Mouse (Mus musculus) intestine, embryonic 16.5 days (tissue): ENCODE results near the gene Grin3b. TPM values are rescaled to one million over a fixed set of nuclear protein-coding genes. Genes with fewer than 3 reads are reported as not detected.

Experiments used
- ATAC-seq: fragments of 200-750 bp; cut with Nextera tagmentation; 2 replicates; pipeline ENCODE4 v1.8.0; 2017; ENCODE audit warnings: moderate TSS enrichment, moderate library complexity
- H3K27ac ChIP-seq: fragments of 300-500 bp; sonication (generic); 2 replicates; pipeline ENCODE4 v1.5.1; 2014; ENCODE audit warnings: mild to moderate bottlenecking, low read length
- H3K27me3 ChIP-seq: fragments of 300-500 bp; sonication (generic); replicated peaks from 2 replicates; pipeline ENCODE4 v1.6.1; 2014; ENCODE audit warnings: low read length, control low read depth, mixed read lengths; ENCODE audit not compliant: control insufficient read depth, insufficient read depth
- H3K36me3 ChIP-seq: fragments of 300-500 bp; sonication (generic); 2 replicates; pipeline ENCODE4 v1.6.1; 2014; ENCODE audit warnings: low read length, control low read depth; ENCODE audit not compliant: control insufficient read depth, insufficient read depth
- H3K4me1 ChIP-seq: fragments of 300-500 bp; sonication (generic); 2 replicates; pipeline ENCODE4 v1.6.1; 2014; ENCODE audit warnings: low read length, control low read depth, mixed read lengths; ENCODE audit not compliant: control insufficient read depth, insufficient read depth
- H3K4me2 ChIP-seq: fragments of 300-500 bp; sonication (generic); 2 replicates; pipeline ENCODE4 v1.6.1; 2014; ENCODE audit warnings: low read depth, low read length, control low read depth
- H3K4me3 ChIP-seq: fragments of 300-500 bp; sonication (generic); 2 replicates; pipeline ENCODE4 v1.5.1; 2014; ENCODE audit warnings: mild to moderate bottlenecking, low read length
- H3K9ac ChIP-seq: fragments of 300-500 bp; sonication (generic); 2 replicates; pipeline ENCODE4 v1.6.1; 2014; ENCODE audit warnings: low read depth, low read length
- H3K9me3 ChIP-seq: fragments of 300-500 bp; sonication (generic); 2 replicates; pipeline ENCODE4 v1.6.1; 2016; ENCODE audit warnings: low read length, control low read depth; ENCODE audit not compliant: control insufficient read depth
- WGBS: fragments of 180-500 bp; shearing (Covaris S2); extraction: QIAGEN DNeasy Blood & Tissue Kit; methylation state at CpG from one replicate; pipeline ENCODE4 v1.1.7; 2014; 5-methylcytosine and 5-hydroxymethylcytosine counted together
- polyA plus RNA-seq: library from polyadenylated mRNA; unstranded; fragments of >200 nt; fragmentation: Nextera tagmentation; extraction: Ambion mirVana; gene quantifications from 2 replicates; pipeline ENCODE4 v1.2.1, GENCODE M21; 2015

Gene Grin3b
- polyA plus RNA-seq, 1 experiment from 2014 or later = 0.16 TPM

- Histone ChIP-seq H3K9ac (peak overlapping the region; percentile 100), H3K36me3 (peaks cover 17% of the 10 kb centered on the region; the same call in 1 of the 2 replicates), H3K27ac (peak overlapping the region; percentile 99), H3K4me1 (peaks cover 53% of the 10 kb centered on the region), H3K27me3 (no peaks in the 10 kb centered on the region), H3K4me2 (peak overlapping the region; percentile 83), H3K4me3 (peak overlapping the region; percentile 99), H3K9me3 (no peaks in the 10 kb centered on the region)
- ATAC-seq = no peak
- WGBS = under 1% methylated on average over 29 of the region's 29 CpGs
These were observed 42.4 kb upstream of the Grin3b start for GRCm38 (mm10) chr10:79928030-79928694.

GRCm38 (mm10) chr10:79928907-79929701, 41.4 kb upstream of the Grin3b start:
- 23% methylated on average over 9 of the region's 9 CpGs for WGBS
- Histone ChIP-seq H3K36me3 (peaks cover 21% of the 10 kb centered on the region; the same call in 1 of the 2 replicates), H3K27me3 (no peaks in the 10 kb centered on the region), H3K9me3 (no peaks in the 10 kb centered on the region), H3K4me3 (peak overlapping the region; percentile 99), H3K27ac (peak overlapping the region; percentile 99), H3K4me1 (peaks cover 63% of the 10 kb centered on the region), H3K4me2 (peak overlapping the region; percentile 83), H3K9ac (peak overlapping the region; percentile 100)
- ATAC-seq = no peak

GRCm38 (mm10) chr10:79929967-79930825, 40.3 kb upstream of the Grin3b start:
- WGBS = 86% methylated on average over 18 of the region's 18 CpGs
- Histone ChIP-seq H3K4me1 (peaks cover 73% of the 10 kb centered on the region), H3K27me3 (no peaks in the 10 kb centered on the region), H3K9me3 (no peaks in the 10 kb centered on the region), H3K36me3 (peaks cover 21% of the 10 kb centered on the region; the same call in 1 of the 2 replicates), H3K9ac (peak overlapping the region; percentile 100; the same call in 1 of the 2 replicates), H3K4me3 (no peak overlapping the region; the same call in 1 of the 2 replicates), H3K4me2 (peak overlapping the region; percentile 83), H3K27ac (0 out of 2 replicates have a peak overlapping the region, but pooled peaks have one; percentile 15)
- ATAC-seq = no peak

- H3K36me3 ChIP-seq = peaks cover 21% of the 10 kb centered on the region; the same call in 1 of the 2 replicates
- 90% methylated on average over 16 of the region's 16 CpGs for WGBS
- H3K9me3 ChIP-seq = no peaks in the 10 kb centered on the region
- H3K27ac ChIP-seq = no peak overlapping the region
- H3K4me3 ChIP-seq = no peak overlapping the region
- ATAC-seq = no peak
- no peak overlapping the region for H3K4me2 ChIP-seq
- no peaks in the 10 kb centered on the region for H3K27me3 ChIP-seq
- H3K4me1 ChIP-seq = peaks cover 72% of the 10 kb centered on the region
- H3K9ac ChIP-seq = peak overlapping the region; percentile 43; the same call in 1 of the 2 replicates
These were observed 39.7 kb upstream of the Grin3b start for GRCm38 (mm10) chr10:79930826-79931186.

- H3K9me3 ChIP-seq = no peaks in the 10 kb centered on the region
- no peak overlapping the region for H3K4me3 ChIP-seq
- no peak for ATAC-seq
- WGBS = 70% methylated on average over 9 of the region's 9 CpGs
- H3K4me2 ChIP-seq = no peak overlapping the region
- H3K27ac ChIP-seq = no peak overlapping the region
- peaks cover 77% of the 10 kb centered on the region for H3K4me1 ChIP-seq
- H3K27me3 ChIP-seq = no peaks in the 10 kb centered on the region
- 0 out of 2 replicates have a peak overlapping the region, but pooled peaks have one; percentile 17 for H3K9ac ChIP-seq
- peaks cover 21% of the 10 kb centered on the region; the same call in 1 of the 2 replicates for H3K36me3 ChIP-seq
These were observed 38.7 kb upstream of the Grin3b start for GRCm38 (mm10) chr10:79931797-79932196.

- no peaks in the 10 kb centered on the region for H3K27me3 ChIP-seq
- H3K4me3 ChIP-seq = no peak overlapping the region
- H3K27ac ChIP-seq = peak overlapping the region; percentile 43
- WGBS = 27% methylated on average over 8 of the region's 8 CpGs
- no peak for ATAC-seq
- H3K4me2 ChIP-seq = 0 out of 2 replicates have a peak overlapping the region, but pooled peaks have one; percentile 6
- H3K9me3 ChIP-seq = no peaks in the 10 kb centered on the region
- H3K4me1 ChIP-seq = peaks cover 86% of the 10 kb centered on the region
- H3K9ac ChIP-seq = peak overlapping the region; percentile 21
- peaks cover 21% of the 10 kb centered on the region; the same call in 1 of the 2 replicates for H3K36me3 ChIP-seq
These were observed 37.8 kb upstream of the Grin3b start for GRCm38 (mm10) chr10:79932736-79933135.

- 61% methylated on average over 9 of the region's 9 CpGs for WGBS
- peaks cover 86% of the 10 kb centered on the region for H3K4me1 ChIP-seq
These were observed 37.3 kb upstream of the Grin3b start for GRCm38 (mm10) chr10:79933145-79933679.

GRCm38 (mm10) chr10:79933861-79934260, 36.7 kb upstream of the Grin3b start:
- H3K36me3 ChIP-seq = peaks cover 24% of the 10 kb centered on the region; the same call in 1 of the 2 replicates
- H3K9ac ChIP-seq = peak overlapping the region; percentile 47; the same call in 1 of the 2 replicates
- H3K9me3 ChIP-seq = no peaks in the 10 kb centered on the region
- H3K27me3 ChIP-seq = no peaks in the 10 kb centered on the region
- ATAC-seq = no peak
- WGBS = 76% methylated on average over 6 of the region's 6 CpGs
- peaks cover 82% of the 10 kb centered on the region for H3K4me1 ChIP-seq
- no peak overlapping the region for H3K4me3 ChIP-seq
- H3K4me2 ChIP-seq = no peak overlapping the region
- peak overlapping the region; percentile 49; the same call in 1 of the 2 replicates for H3K27ac ChIP-seq

More at GRCm38 (mm10) chr10:79933145-79933679, 37.3 kb upstream of the Grin3b start:
- H3K4me3 ChIP-seq = no peak overlapping the region
- H3K4me2 ChIP-seq = no peak overlapping the region
- peaks cover 24% of the 10 kb centered on the region; the same call in 1 of the 2 replicates for H3K36me3 ChIP-seq
- no peak for ATAC-seq
- H3K27ac ChIP-seq = peak overlapping the region; percentile 51
- H3K9me3 ChIP-seq = no peaks in the 10 kb centered on the region
- 0 out of 2 replicates have a peak overlapping the region, but pooled peaks have one; percentile 25 for H3K9ac ChIP-seq
- no peaks in the 10 kb centered on the region for H3K27me3 ChIP-seq
